Mouse (Mus musculus): Measurements from ENCODE around the gene Znrf4. TPM values are rescaled to one million over a fixed set of nuclear protein-coding genes. Genes with fewer than 3 reads are reported as not detected.

Gene Znrf4
- polyA plus RNA-seq, 1 experiment from 2014 or later = not detected

GRCm38 (mm10) chr17:56488028-56488427 lies 24.2 kb downstream of the Znrf4 start:
- DNase-seq = peak; percentile 88
- Histone ChIP-seq H3K27me3 (ENCODE audit: control insufficient read depth, insufficient read depth, low read length) (no peaks in the 10 kb centered on the region), H3K27ac (replicated peaks; ENCODE audit: low read depth, low read length) (peak overlapping the region; percentile 80), H3K4me3 (replicated peaks; ENCODE audit: low read depth, low read length) (no peak overlapping the region), H3K9ac (replicated peaks; ENCODE audit: low read length) (no peak overlapping the region), H3K9me3 (ENCODE audit: control insufficient read depth, low read length) (peaks cover under 1% of the 10 kb centered on the region; the same call in 1 of the 2 replicates), H3K4me1 (ENCODE audit: control insufficient read depth, insufficient read depth, low read length) (peaks cover 24% of the 10 kb centered on the region), H3K36me3 (ENCODE audit: control insufficient read depth, insufficient read depth, low read length) (no peaks in the 10 kb centered on the region), H3K4me2 (ENCODE audit: low read length) (peak overlapping the region; percentile 24; the same call in 1 of the 2 replicates)
- ATAC-seq (ENCODE audit: low FRiP score, low TSS enrichment) = peak; percentile 81
- WGBS = 2% methylated on average over 12 of the region's 12 CpGs

GRCm38 (mm10) chr17:56487441-56487888 lies 24.8 kb downstream of the Znrf4 start:
- no peaks in the 10 kb centered on the region for H3K9me3 ChIP-seq (ENCODE audit: control insufficient read depth, low read length)
- H3K9ac ChIP-seq (replicated peaks; ENCODE audit: low read length) = no peak overlapping the region
- H3K27me3 ChIP-seq (ENCODE audit: control insufficient read depth, insufficient read depth, low read length) = no peaks in the 10 kb centered on the region
- peaks cover 24% of the 10 kb centered on the region for H3K4me1 ChIP-seq (ENCODE audit: control insufficient read depth, insufficient read depth, low read length)
- peak overlapping the region; percentile 24; the same call in 1 of the 2 replicates for H3K4me2 ChIP-seq (ENCODE audit: low read length)
- H3K36me3 ChIP-seq (ENCODE audit: control insufficient read depth, insufficient read depth, low read length) = no peaks in the 10 kb centered on the region
- DNase-seq (peak; percentile 86), ATAC-seq (ENCODE audit: low FRiP score, low TSS enrichment) (peak; percentile 73)
- H3K4me3 ChIP-seq (replicated peaks; ENCODE audit: low read depth, low read length) = no peak overlapping the region
- WGBS = 4% methylated on average over 9 of the region's 16 CpGs
- peak overlapping the region; percentile 80 for H3K27ac ChIP-seq (replicated peaks; ENCODE audit: low read depth, low read length)

DNA sequence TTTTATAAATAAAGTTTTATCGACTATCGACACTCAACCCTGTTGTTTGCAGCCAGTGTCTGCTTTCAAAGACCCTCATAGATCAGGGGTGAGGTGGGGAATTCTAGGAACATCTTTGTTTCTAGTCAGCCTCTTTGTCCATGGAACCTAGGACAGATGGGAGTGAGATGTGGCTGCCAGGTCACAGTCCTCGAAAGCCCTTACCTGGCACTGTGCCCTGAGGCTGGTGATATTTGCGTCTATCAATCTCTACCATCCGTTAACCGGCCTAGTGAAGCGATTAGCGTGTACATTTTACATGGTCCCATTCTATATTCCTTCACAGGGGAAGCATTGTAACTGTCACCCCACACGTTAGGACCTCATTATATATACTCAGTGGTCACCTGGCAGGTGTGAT lies 26.3 kb downstream of the Znrf4 start:
- Histone ChIP-seq H3K9ac (replicated peaks; ENCODE audit: low read length) (no peak overlapping the region), H3K9me3 (ENCODE audit: control insufficient read depth, low read length) (no peaks in the 10 kb centered on the region), H3K36me3 (ENCODE audit: control insufficient read depth, insufficient read depth, low read length) (no peaks in the 10 kb centered on the region), H3K4me2 (ENCODE audit: low read length) (no peak overlapping the region), H3K4me1 (ENCODE audit: control insufficient read depth, insufficient read depth, low read length) (peaks cover 24% of the 10 kb centered on the region), H3K27ac (replicated peaks; ENCODE audit: low read depth, low read length) (0 out of 2 replicates have a peak overlapping the region, but pooled peaks have one; percentile 20), H3K4me3 (replicated peaks; ENCODE audit: low read depth, low read length) (no peak overlapping the region), H3K27me3 (ENCODE audit: control insufficient read depth, insufficient read depth, low read length) (no peaks in the 10 kb centered on the region)
- no peak for ATAC-seq (ENCODE audit: low FRiP score, low TSS enrichment)
- 94% methylated on average over 9 of the region's 9 CpGs for WGBS
- DNase-seq = no peak

GRCm38 (mm10) chr17:56485118-56485517 lies 27.1 kb downstream of the Znrf4 start:
- no peak for ATAC-seq (ENCODE audit: low FRiP score, low TSS enrichment)
- Histone ChIP-seq H3K27ac (replicated peaks; ENCODE audit: low read depth, low read length) (0 out of 2 replicates have a peak overlapping the region, but pooled peaks have one; percentile 20), H3K9ac (replicated peaks; ENCODE audit: low read length) (no peak overlapping the region)

GRCm38 (mm10) chr17:56482671-56483070 lies 29.6 kb downstream of the Znrf4 start:
- Histone ChIP-seq H3K9me3 (ENCODE audit: control insufficient read depth, low read length) (no peaks in the 10 kb centered on the region), H3K4me3 (replicated peaks; ENCODE audit: low read depth, low read length) (no peak overlapping the region), H3K36me3 (ENCODE audit: control insufficient read depth, insufficient read depth, low read length) (no peaks in the 10 kb centered on the region), H3K4me1 (ENCODE audit: control insufficient read depth, insufficient read depth, low read length) (peaks cover 12% of the 10 kb centered on the region), H3K27me3 (ENCODE audit: control insufficient read depth, insufficient read depth, low read length) (no peaks in the 10 kb centered on the region), H3K27ac (replicated peaks; ENCODE audit: low read depth, low read length) (no peak overlapping the region), H3K4me2 (ENCODE audit: low read length) (no peak overlapping the region), H3K9ac (replicated peaks; ENCODE audit: low read length) (no peak overlapping the region)
- no peak for DNase-seq
- 100% methylated on average over 1 of the region's 1 CpGs for WGBS
- ATAC-seq (ENCODE audit: low FRiP score, low TSS enrichment) = no peak

More at GRCm38 (mm10) chr17:56485118-56485517, 27.1 kb downstream of the Znrf4 start:
- H3K4me1 ChIP-seq (ENCODE audit: control insufficient read depth, insufficient read depth, low read length) = peaks cover 24% of the 10 kb centered on the region
- no peak overlapping the region for H3K4me3 ChIP-seq (replicated peaks; ENCODE audit: low read depth, low read length)
- no peaks in the 10 kb centered on the region for H3K36me3 ChIP-seq (ENCODE audit: control insufficient read depth, insufficient read depth, low read length)
- no peaks in the 10 kb centered on the region for H3K27me3 ChIP-seq (ENCODE audit: control insufficient read depth, insufficient read depth, low read length)
- H3K4me2 ChIP-seq (ENCODE audit: low read length) = no peak overlapping the region
- peak; percentile 65 for DNase-seq
- H3K9me3 ChIP-seq (ENCODE audit: control insufficient read depth, low read length) = no peaks in the 10 kb centered on the region
- 61% methylated on average over 9 of the region's 9 CpGs for WGBS

GRCm38 (mm10) chr17:56479358-56479757 lies 32.9 kb downstream of the Znrf4 start:
- 12% methylated on average over 6 of the region's 6 CpGs for WGBS
- Histone ChIP-seq H3K9ac (replicated peaks; ENCODE audit: low read length) (no peak overlapping the region), H3K27me3 (ENCODE audit: control insufficient read depth, insufficient read depth, low read length) (no peaks in the 10 kb centered on the region), H3K4me3 (replicated peaks; ENCODE audit: low read depth, low read length) (no peak overlapping the region), H3K27ac (replicated peaks; ENCODE audit: low read depth, low read length) (no peak overlapping the region), H3K36me3 (ENCODE audit: control insufficient read depth, insufficient read depth, low read length) (no peaks in the 10 kb centered on the region), H3K4me1 (ENCODE audit: control insufficient read depth, insufficient read depth, low read length) (no peaks in the 10 kb centered on the region), H3K4me2 (ENCODE audit: low read length) (no peak overlapping the region), H3K9me3 (ENCODE audit: control insufficient read depth, low read length) (no peaks in the 10 kb centered on the region)
- peak; percentile 82 for DNase-seq
- ATAC-seq (ENCODE audit: low FRiP score, low TSS enrichment) = no peak

- WGBS = 68% methylated on average over 11 of the region's 11 CpGs
- Histone ChIP-seq H3K36me3 (ENCODE audit: control insufficient read depth, insufficient read depth, low read length) (no peaks in the 10 kb centered on the region), H3K4me2 (ENCODE audit: low read length) (no peak overlapping the region), H3K4me3 (replicated peaks; ENCODE audit: low read depth, low read length) (no peak overlapping the region), H3K4me1 (ENCODE audit: control insufficient read depth, insufficient read depth, low read length) (peaks cover 10% of the 10 kb centered on the region), H3K27ac (replicated peaks; ENCODE audit: low read depth, low read length) (no peak overlapping the region), H3K27me3 (ENCODE audit: control insufficient read depth, insufficient read depth, low read length) (no peaks in the 10 kb centered on the region), H3K9me3 (ENCODE audit: control insufficient read depth, low read length) (no peaks in the 10 kb centered on the region), H3K9ac (replicated peaks; ENCODE audit: low read length) (no peak overlapping the region)
- no peak for ATAC-seq (ENCODE audit: low FRiP score, low TSS enrichment)
- no peak for DNase-seq
Measured at GRCm38 (mm10) chr17:56478191-56478611, 34.0 kb downstream of the Znrf4 start.

DNA sequence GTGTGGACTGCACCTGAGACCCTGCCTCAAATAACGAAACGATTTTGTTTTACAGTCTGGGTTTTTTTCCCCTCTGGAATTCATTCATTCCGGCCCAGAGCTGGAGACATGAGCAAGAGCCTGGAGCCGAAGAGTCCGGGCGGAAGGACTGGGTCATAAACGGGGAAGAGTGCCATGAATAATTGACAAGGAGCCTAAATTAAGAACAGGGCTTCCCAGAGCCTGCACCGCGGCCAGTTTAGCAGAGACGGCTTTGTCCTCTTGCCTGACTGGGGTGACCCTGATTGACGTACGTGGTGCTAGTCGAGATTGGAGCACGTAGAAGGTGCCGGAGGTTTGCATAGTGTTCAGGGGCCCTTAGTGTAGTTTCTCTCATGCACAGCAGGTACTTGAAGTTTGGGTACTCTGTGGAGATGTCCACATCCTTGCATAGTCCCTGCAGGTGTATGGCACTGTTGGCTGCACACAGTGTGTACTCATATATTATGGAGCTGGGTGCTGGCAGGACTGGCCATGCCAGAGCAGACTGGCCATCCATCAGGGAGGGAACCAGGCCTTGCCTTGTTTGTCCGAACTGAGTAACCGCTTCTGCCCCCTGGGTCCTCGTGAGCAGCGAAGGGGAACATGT lies 34.9 kb downstream of the Znrf4 start:
- no peak overlapping the region for H3K9ac ChIP-seq (replicated peaks; ENCODE audit: low read length)
- H3K4me2 ChIP-seq (ENCODE audit: low read length) = no peak overlapping the region
- H3K36me3 ChIP-seq (ENCODE audit: control insufficient read depth, insufficient read depth, low read length) = no peaks in the 10 kb centered on the region
- no peak overlapping the region for H3K27ac ChIP-seq (replicated peaks; ENCODE audit: low read depth, low read length)
- peaks cover 16% of the 10 kb centered on the region for H3K4me1 ChIP-seq (ENCODE audit: control insufficient read depth, insufficient read depth, low read length)
- no peak for ATAC-seq (ENCODE audit: low FRiP score, low TSS enrichment)
- WGBS = 78% methylated on average over 19 of the region's 19 CpGs
- no peak for DNase-seq
- no peaks in the 10 kb centered on the region for H3K9me3 ChIP-seq (ENCODE audit: control insufficient read depth, low read length)
- no peak overlapping the region for H3K4me3 ChIP-seq (replicated peaks; ENCODE audit: low read depth, low read length)
- no peaks in the 10 kb centered on the region for H3K27me3 ChIP-seq (ENCODE audit: control insufficient read depth, insufficient read depth, low read length)

DNA sequence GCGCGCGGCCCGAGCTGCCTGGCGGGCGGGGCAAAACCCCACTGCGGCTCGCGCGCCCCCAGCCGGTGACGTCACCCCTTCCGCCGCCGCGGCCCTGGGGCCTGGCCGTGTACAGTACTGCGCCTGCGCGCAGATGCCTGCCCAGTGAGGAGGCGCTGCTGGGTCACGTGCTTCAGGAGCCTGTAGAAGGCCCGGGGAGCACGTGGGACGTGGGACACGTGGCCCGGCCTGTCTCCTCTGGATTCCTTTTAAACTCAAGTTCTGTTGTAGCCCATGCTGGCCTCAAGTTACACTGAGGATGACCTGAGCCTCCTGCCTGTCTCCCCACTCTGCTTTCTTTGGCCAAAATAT lies 35.9 kb downstream of the Znrf4 start, which contains the start of gene Ptprs:
Gene Ptprs, minus strand, starts transcription at position 82 of the 351 bp plus-strand sequence.
- Histone ChIP-seq H3K4me1 (ENCODE audit: control insufficient read depth, insufficient read depth, low read length) (peaks cover 23% of the 10 kb centered on the region), H3K36me3 (ENCODE audit: control insufficient read depth, insufficient read depth, low read length) (no peaks in the 10 kb centered on the region), H3K9me3 (ENCODE audit: control insufficient read depth, low read length) (no peaks in the 10 kb centered on the region), H3K4me2 (ENCODE audit: low read length) (peak within 1 kb of the TSS; percentile 99), H3K27ac (replicated peaks; ENCODE audit: low read depth, low read length) (peak within 1 kb of the TSS; percentile 99), H3K27me3 (ENCODE audit: control insufficient read depth, insufficient read depth, low read length) (no peaks in the 10 kb centered on the region), H3K9ac (replicated peaks; ENCODE audit: low read length) (peak within 1 kb of the TSS; percentile 99), H3K4me3 (replicated peaks; ENCODE audit: low read depth, low read length) (peak within 1 kb of the TSS; percentile 92)
- peak; percentile 99 for DNase-seq
- peak; percentile 90 for ATAC-seq (ENCODE audit: low FRiP score, low TSS enrichment)
- under 1% methylated on average over 27 of the region's 27 CpGs for WGBS

All from midbrain, embryonic 14.5 days (tissue).